Mouse (Mus musculus): ENCODE results near the gene Cd99l2. TPM values are rescaled to one million over a fixed set of nuclear protein-coding genes. Genes with fewer than 3 reads are reported as not detected.

The Cd99l2 gene
- polyA plus RNA-seq, 1 experiment from 2014 or later: 29.2 TPM

DNA sequence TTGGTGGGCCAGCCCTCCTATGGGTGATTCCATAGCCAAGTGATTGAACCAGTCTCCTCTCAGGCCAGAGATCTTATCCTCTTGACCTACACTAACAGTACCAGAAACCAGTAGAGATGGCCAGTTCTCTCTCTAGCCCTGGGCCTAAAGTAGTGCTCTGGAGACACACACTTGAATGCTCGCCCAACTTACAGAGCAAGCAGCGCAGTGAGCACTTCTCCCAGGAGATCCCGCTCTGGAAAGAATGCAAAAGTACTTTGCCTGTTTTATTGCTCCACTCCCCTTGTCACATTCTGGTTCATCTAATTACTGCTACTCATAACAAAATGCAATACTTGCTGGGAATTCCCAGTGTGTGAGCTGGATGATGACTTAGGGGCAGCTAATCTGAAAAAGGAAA, 25.2 kb downstream of the Cd99l2 start:
- no peaks in the 10 kb centered on the region for H3K27me3 ChIP-seq
- WGBS: 91% methylated on average over 3 of the region's 3 CpGs
- no peak overlapping the region for H3K4me2 ChIP-seq
- no peaks in the 10 kb centered on the region for H3K36me3 ChIP-seq
- ATAC-seq (ENCODE audit: insufficient number of reproducible peaks, insufficient read depth, low FRiP score, low TSS enrichment, low read depth): no peak
- H3K27ac ChIP-seq: no peak overlapping the region
- no peak overlapping the region for H3K9ac ChIP-seq (replicated peaks)
- H3K9me3 ChIP-seq: no peaks in the 10 kb centered on the region
- no peak overlapping the region for H3K4me3 ChIP-seq (replicated peaks)
- H3K4me1 ChIP-seq (replicated peaks): no peaks in the 10 kb centered on the region

- Histone ChIP-seq H3K27me3 (no peaks in the 10 kb centered on the region), H3K9me3 (no peaks in the 10 kb centered on the region), H3K27ac (no peak overlapping the region), H3K4me2 (no peak overlapping the region), H3K4me3 (replicated peaks) (no peak overlapping the region), H3K4me1 (replicated peaks) (no peaks in the 10 kb centered on the region), H3K36me3 (no peaks in the 10 kb centered on the region), H3K9ac (replicated peaks) (no peak overlapping the region)
- WGBS: 78% methylated on average over 1 of the region's 1 CpGs
- ATAC-seq (ENCODE audit: insufficient number of reproducible peaks, insufficient read depth, low FRiP score, low TSS enrichment, low read depth): no peak
These were observed 27.2 kb downstream of the Cd99l2 start for GRCm38 (mm10) chrX:71465417-71465816.

- no peak overlapping the region for H3K27ac ChIP-seq
- H3K4me2 ChIP-seq: no peak overlapping the region
- H3K9me3 ChIP-seq: no peaks in the 10 kb centered on the region
- WGBS: 86% methylated on average over 7 of the region's 7 CpGs
- no peaks in the 10 kb centered on the region for H3K4me1 ChIP-seq (replicated peaks)
- no peaks in the 10 kb centered on the region for H3K27me3 ChIP-seq
- no peaks in the 10 kb centered on the region for H3K36me3 ChIP-seq
- H3K4me3 ChIP-seq (replicated peaks): no peak overlapping the region
- H3K9ac ChIP-seq (replicated peaks): no peak overlapping the region
- no peak for ATAC-seq (ENCODE audit: insufficient number of reproducible peaks, insufficient read depth, low FRiP score, low TSS enrichment, low read depth)
These were observed 28.4 kb downstream of the Cd99l2 start for GRCm38 (mm10) chrX:71464138-71464826.

- no peaks in the 10 kb centered on the region for H3K4me1 ChIP-seq (replicated peaks)
- H3K27me3 ChIP-seq: no peaks in the 10 kb centered on the region
- ATAC-seq (ENCODE audit: insufficient number of reproducible peaks, insufficient read depth, low FRiP score, low TSS enrichment, low read depth): no peak
- 78% methylated on average over 6 of the region's 6 CpGs for WGBS
- H3K9me3 ChIP-seq: no peaks in the 10 kb centered on the region
- H3K4me3 ChIP-seq (replicated peaks): no peak overlapping the region
- H3K36me3 ChIP-seq: no peaks in the 10 kb centered on the region
- no peak overlapping the region for H3K27ac ChIP-seq
- no peak overlapping the region for H3K4me2 ChIP-seq
- H3K9ac ChIP-seq (replicated peaks): no peak overlapping the region
These were observed 36.4 kb downstream of the Cd99l2 start for GRCm38 (mm10) chrX:71456078-71456737.

DNA sequence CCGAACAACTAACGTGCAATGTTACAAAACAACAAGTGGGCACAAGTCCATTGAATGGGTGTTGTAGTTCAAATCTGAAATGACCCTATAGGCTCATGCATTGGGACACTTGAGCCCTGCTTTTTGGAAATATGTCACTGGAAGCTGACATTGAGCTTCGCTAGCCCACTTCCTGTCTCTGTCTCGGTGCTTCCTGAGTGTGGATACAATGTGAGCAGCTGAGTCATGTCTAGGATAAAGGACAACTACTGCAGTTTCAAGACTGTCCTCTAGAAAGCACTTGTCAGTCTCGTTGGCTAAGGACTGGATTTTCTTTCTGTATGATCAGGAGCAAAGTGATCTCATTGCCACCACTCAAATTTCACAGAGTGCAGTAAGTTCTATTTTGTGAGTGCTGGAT, 49.7 kb downstream of the Cd99l2 start:
- WGBS: 86% methylated on average over 5 of the region's 5 CpGs
- Histone ChIP-seq H3K36me3 (no peaks in the 10 kb centered on the region), H3K4me1 (replicated peaks) (no peaks in the 10 kb centered on the region), H3K27me3 (no peaks in the 10 kb centered on the region), H3K9me3 (no peaks in the 10 kb centered on the region), H3K4me2 (no peak overlapping the region), H3K4me3 (replicated peaks) (no peak overlapping the region), H3K27ac (no peak overlapping the region), H3K9ac (replicated peaks) (no peak overlapping the region)
- ATAC-seq (ENCODE audit: insufficient number of reproducible peaks, insufficient read depth, low FRiP score, low TSS enrichment, low read depth): no peak

DNA sequence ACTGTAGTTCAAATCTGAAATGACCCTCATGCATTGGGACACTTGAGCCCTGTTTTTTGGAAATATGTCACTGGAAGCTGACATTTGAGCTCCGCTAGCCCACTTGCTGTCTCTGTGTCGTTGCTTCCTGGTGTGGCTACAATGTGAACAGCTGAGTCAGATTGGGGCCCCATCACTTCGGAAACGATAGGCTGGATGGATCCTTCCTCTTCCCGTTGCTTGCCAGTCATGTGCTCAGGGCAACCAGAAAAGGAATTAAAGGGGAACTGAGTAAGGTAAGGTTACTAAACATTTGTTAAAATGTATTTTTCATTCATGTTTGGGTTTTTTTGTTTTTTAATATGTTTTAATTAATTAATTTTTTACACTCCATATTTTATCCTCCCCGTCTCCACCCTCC, 53.2 kb downstream of the Cd99l2 start:
- Histone ChIP-seq H3K36me3 (0 out of 2 replicates have a peak, but pooled peaks cover under 1% of the 10 kb centered on the region), H3K27ac (no peak overlapping the region), H3K4me1 (replicated peaks) (no peaks in the 10 kb centered on the region), H3K9me3 (no peaks in the 10 kb centered on the region), H3K4me2 (no peak overlapping the region), H3K9ac (replicated peaks) (no peak overlapping the region), H3K27me3 (no peaks in the 10 kb centered on the region), H3K4me3 (replicated peaks) (no peak overlapping the region)
- 95% methylated on average over 6 of the region's 6 CpGs for WGBS
- ATAC-seq (ENCODE audit: insufficient number of reproducible peaks, insufficient read depth, low FRiP score, low TSS enrichment, low read depth): no peak

DNA sequence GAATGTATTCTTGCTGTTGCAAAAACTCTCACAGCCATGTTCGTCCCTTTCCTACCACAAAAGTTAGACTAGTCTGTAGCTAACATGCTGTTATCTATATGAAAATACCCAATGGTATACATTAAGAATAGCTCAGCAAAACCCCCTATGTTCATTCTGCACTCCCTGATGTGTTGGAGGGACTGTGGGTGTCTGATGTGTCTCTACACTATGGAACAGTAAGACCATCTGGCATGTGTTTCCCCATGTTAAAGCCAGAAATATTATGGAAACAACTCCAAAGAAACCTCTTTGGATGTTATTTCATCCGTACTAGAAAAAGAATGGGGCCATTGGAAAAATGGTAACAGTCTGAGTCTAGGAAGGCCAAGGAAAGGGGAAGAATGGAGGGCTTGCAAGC, 57.1 kb downstream of the Cd99l2 start:
- no peak overlapping the region for H3K4me3 ChIP-seq (replicated peaks)
- H3K9ac ChIP-seq (replicated peaks): no peak overlapping the region
- ATAC-seq (ENCODE audit: insufficient number of reproducible peaks, insufficient read depth, low FRiP score, low TSS enrichment, low read depth): no peak
- no peaks in the 10 kb centered on the region for H3K27me3 ChIP-seq
- H3K9me3 ChIP-seq: no peaks in the 10 kb centered on the region
- H3K4me2 ChIP-seq: no peak overlapping the region
- H3K27ac ChIP-seq: no peak overlapping the region
- no peaks in the 10 kb centered on the region for H3K4me1 ChIP-seq (replicated peaks)
- H3K36me3 ChIP-seq: 0 out of 2 replicates have a peak, but pooled peaks cover 3% of the 10 kb centered on the region
- WGBS: 85% methylated on average over 2 of the region's 2 CpGs

- 0 out of 2 replicates have a peak, but pooled peaks cover 3% of the 10 kb centered on the region for H3K36me3 ChIP-seq
- H3K9me3 ChIP-seq: no peaks in the 10 kb centered on the region
- no peak overlapping the region for H3K27ac ChIP-seq
- no peaks in the 10 kb centered on the region for H3K27me3 ChIP-seq
- no peak overlapping the region for H3K4me2 ChIP-seq
- H3K9ac ChIP-seq (replicated peaks): no peak overlapping the region
- no peaks in the 10 kb centered on the region for H3K4me1 ChIP-seq (replicated peaks)
- 87% methylated on average over 8 of the region's 8 CpGs for WGBS
- H3K4me3 ChIP-seq (replicated peaks): no peak overlapping the region
- no peak for ATAC-seq (ENCODE audit: insufficient number of reproducible peaks, insufficient read depth, low FRiP score, low TSS enrichment, low read depth)
These were observed 57.8 kb downstream of the Cd99l2 start for GRCm38 (mm10) chrX:71434860-71435259.

- H3K27ac ChIP-seq: no peak overlapping the region
- ATAC-seq (ENCODE audit: insufficient number of reproducible peaks, insufficient read depth, low FRiP score, low TSS enrichment, low read depth): no peak
- H3K36me3 ChIP-seq: 0 out of 2 replicates have a peak, but pooled peaks cover 3% of the 10 kb centered on the region
- no peak overlapping the region for H3K9ac ChIP-seq (replicated peaks)
- H3K9me3 ChIP-seq: no peaks in the 10 kb centered on the region
- H3K4me2 ChIP-seq: no peak overlapping the region
- WGBS: 94% methylated on average over 1 of the region's 1 CpGs
- no peaks in the 10 kb centered on the region for H3K27me3 ChIP-seq
- no peak overlapping the region for H3K4me3 ChIP-seq (replicated peaks)
- no peaks in the 10 kb centered on the region for H3K4me1 ChIP-seq (replicated peaks)
These were observed 58.2 kb downstream of the Cd99l2 start for GRCm38 (mm10) chrX:71434448-71434847.

DNA sequence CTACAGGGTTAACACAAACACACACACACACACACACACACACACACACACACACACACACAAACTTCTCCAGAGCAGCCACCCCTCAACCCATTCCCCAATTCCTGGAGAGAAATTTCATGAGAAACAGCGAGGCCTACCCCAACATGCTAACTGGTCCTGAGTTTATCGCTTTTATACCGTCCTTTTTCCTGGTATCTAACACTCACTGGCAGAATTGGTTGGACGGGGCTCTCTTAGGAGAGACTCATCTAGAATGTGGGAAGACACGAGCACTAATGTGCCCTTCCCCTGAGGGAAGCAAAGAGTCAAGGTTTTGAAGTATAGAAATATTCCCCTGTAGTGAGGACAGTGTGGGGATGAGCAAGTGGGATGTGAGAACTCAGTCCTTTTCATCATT, 61.7 kb downstream of the Cd99l2 start:
- H3K4me3 ChIP-seq (replicated peaks): no peak overlapping the region
- peaks cover 4% of the 10 kb centered on the region; the same call in 1 of the 2 replicates for H3K27me3 ChIP-seq
- H3K4me1 ChIP-seq (replicated peaks): no peaks in the 10 kb centered on the region
- H3K9me3 ChIP-seq: no peaks in the 10 kb centered on the region
- H3K27ac ChIP-seq: no peak overlapping the region
- 89% methylated on average over 5 of the region's 5 CpGs for WGBS
- H3K36me3 ChIP-seq: peaks cover 6% of the 10 kb centered on the region; the same call in 1 of the 2 replicates
- no peak overlapping the region for H3K4me2 ChIP-seq
- no peak overlapping the region for H3K9ac ChIP-seq (replicated peaks)
- ATAC-seq (ENCODE audit: insufficient number of reproducible peaks, insufficient read depth, low FRiP score, low TSS enrichment, low read depth): no peak

- Histone ChIP-seq H3K4me3 (replicated peaks) (no peak overlapping the region), H3K4me1 (replicated peaks) (no peaks in the 10 kb centered on the region), H3K27me3 (peaks cover 4% of the 10 kb centered on the region; the same call in 1 of the 2 replicates), H3K9me3 (no peaks in the 10 kb centered on the region), H3K27ac (no peak overlapping the region), H3K36me3 (peaks cover 3% of the 10 kb centered on the region; the same call in 1 of the 2 replicates), H3K4me2 (no peak overlapping the region), H3K9ac (replicated peaks) (no peak overlapping the region)
- no peak for ATAC-seq (ENCODE audit: insufficient number of reproducible peaks, insufficient read depth, low FRiP score, low TSS enrichment, low read depth)
These were observed 65.2 kb downstream of the Cd99l2 start for GRCm38 (mm10) chrX:71427491-71427890.

All from limb, embryonic 12.5 days (tissue).